Mouse (Mus musculus) forebrain, embryonic 15.5 days (tissue): ENCODE measurements at regions not wholly inside any gene's neighbourhood (a gene's known extent, or its start where the extent isn't known, plus 50 kb on each side); places are given as distances from the start of the nearest gene placed in this dataset.

Experiments
- ATAC-seq: fragments of 200-750 bp; cut with Nextera tagmentation; replicated peaks from 2 replicates; pipeline ENCODE4 v1.8.0; 2017; ENCODE audit warnings: mild to moderate bottlenecking, moderate TSS enrichment, moderate library complexity
- H3K27ac ChIP-seq: fragments of 300-500 bp; sonication (generic); replicated peaks from 2 replicates; pipeline ENCODE4 v1.5.1; 2015; ENCODE audit warnings: mild to moderate bottlenecking, inconsistent platforms
- H3K27me3 ChIP-seq: fragments of 300-500 bp; sonication (generic); 2 replicates; pipeline ENCODE4 v1.6.1; 2015; ENCODE audit warnings: inconsistent platforms
- H3K36me3 ChIP-seq: fragments of 300-500 bp; sonication (generic); 2 replicates; pipeline ENCODE4 v1.6.1; 2015; ENCODE audit warnings: mild to moderate bottlenecking, inconsistent platforms
- H3K4me1 ChIP-seq: fragments of 300-500 bp; sonication (generic); 2 replicates; pipeline ENCODE4 v1.6.1; 2015; ENCODE audit warnings: inconsistent platforms
- H3K4me2 ChIP-seq: fragments of 300-500 bp; sonication (generic); replicated peaks from 2 replicates; pipeline ENCODE4 v1.6.1; 2015; ENCODE audit warnings: mild to moderate bottlenecking, inconsistent platforms
- H3K4me3 ChIP-seq: fragments of 300-500 bp; sonication (generic); 2 replicates; pipeline ENCODE4 v1.5.1; 2015; ENCODE audit warnings: mild to moderate bottlenecking, inconsistent platforms
- H3K9ac ChIP-seq: fragments of 300-500 bp; sonication (generic); replicated peaks from 2 replicates; pipeline ENCODE4 v1.6.1; 2015; ENCODE audit warnings: mild to moderate bottlenecking, inconsistent platforms
- H3K9me3 ChIP-seq: fragments of 300-500 bp; sonication (generic); 2 replicates; pipeline ENCODE4 v1.6.1; 2016; ENCODE audit warnings: inconsistent platforms
- WGBS: fragments of 180-500 bp; shearing (Covaris S2); methylation state at CpG from one replicate; pipeline ENCODE4 v1.1.7; 2015; ENCODE audit warnings: mixed read lengths; 5-methylcytosine and 5-hydroxymethylcytosine counted together

DNA sequence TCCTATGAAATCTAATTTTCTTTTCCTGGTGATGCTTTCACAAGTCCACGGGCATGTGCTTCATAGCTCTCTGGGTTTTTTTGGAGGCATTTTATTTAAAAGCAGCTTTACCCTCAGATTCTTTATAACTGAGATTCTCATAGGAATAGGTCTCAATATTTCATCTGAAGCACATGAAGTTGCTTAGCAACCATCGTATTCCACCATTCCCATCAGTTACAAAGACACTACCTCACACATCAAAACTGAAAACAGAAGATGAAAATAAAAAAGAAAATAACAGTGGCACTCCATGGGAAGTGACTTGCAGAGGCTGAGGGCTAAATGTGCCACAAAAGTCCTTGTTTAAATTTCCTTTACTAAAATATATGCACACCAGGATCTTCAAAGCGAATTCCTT is 384.0 kb upstream of the 1700015G11Rik start:
- Histone ChIP-seq H3K4me1 (no peaks in the 10 kb centered on the region), H3K27ac (no peak overlapping the region), H3K4me3 (no peak overlapping the region), H3K9ac (no peak overlapping the region), H3K36me3 (no peaks in the 10 kb centered on the region), H3K4me2 (no peak overlapping the region), H3K27me3 (no peaks in the 10 kb centered on the region), H3K9me3 (no peaks in the 10 kb centered on the region)
- no peak for ATAC-seq
- 81% methylated on average over 3 of the region's 3 CpGs for WGBS

DNA sequence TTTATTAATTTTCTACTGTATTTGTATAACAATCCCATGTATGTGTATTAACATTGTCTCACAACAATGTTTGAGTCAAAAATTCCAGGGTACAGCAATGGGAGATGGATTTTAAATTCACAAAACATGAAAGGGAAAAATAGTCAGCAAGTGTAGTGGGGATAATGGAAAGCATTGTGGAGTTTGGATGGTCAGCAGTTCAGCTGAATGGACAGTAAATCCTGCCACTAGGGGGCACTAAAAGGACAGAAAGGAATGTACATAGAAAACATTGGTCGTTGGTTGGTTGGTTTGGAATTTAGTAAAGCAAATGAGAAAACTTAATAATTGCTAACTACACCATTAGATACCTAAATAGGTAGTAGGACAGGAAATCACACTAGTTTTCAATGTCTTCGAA is 376.3 kb upstream of the 1700015G11Rik start:
- Histone ChIP-seq H3K27ac (no peak overlapping the region), H3K27me3 (no peaks in the 10 kb centered on the region), H3K36me3 (no peaks in the 10 kb centered on the region), H3K4me2 (no peak overlapping the region), H3K4me1 (no peaks in the 10 kb centered on the region), H3K4me3 (no peak overlapping the region), H3K9me3 (no peaks in the 10 kb centered on the region), H3K9ac (no peak overlapping the region)
- 28% methylated on average over 2 of the region's 2 CpGs for WGBS
- ATAC-seq, result 0 out of 2 replicates have a peak, but pooled peaks have one; percentile 46
